Mouse (Mus musculus) cerebellum, adult 2 months (tissue): ENCODE measurements at regions not wholly inside any gene's neighbourhood (a gene's known extent, or its start where the extent isn't known, plus 50 kb on each side); places are given as distances from the start of the nearest gene placed in this dataset.

ENCODE experiments used
- CTCF ChIP-seq: fragments of 200-500 bp; IDR thresholded peaks from 2 replicates; pipeline ENCODE4 v1.5.1; 2011; ENCODE audit warnings: low read depth, mild to moderate bottlenecking, control low read depth, low read length, moderate library complexity, borderline replicate concordance; ENCODE audit not compliant: insufficient read depth
- POLR2A ChIP-seq: fragments of 200-500 bp; IDR thresholded peaks from 2 replicates; pipeline ENCODE4 v1.6.1; 2011; ENCODE audit warnings: low read length, control low read depth, borderline replicate concordance; ENCODE audit not compliant: insufficient read depth

DNA sequence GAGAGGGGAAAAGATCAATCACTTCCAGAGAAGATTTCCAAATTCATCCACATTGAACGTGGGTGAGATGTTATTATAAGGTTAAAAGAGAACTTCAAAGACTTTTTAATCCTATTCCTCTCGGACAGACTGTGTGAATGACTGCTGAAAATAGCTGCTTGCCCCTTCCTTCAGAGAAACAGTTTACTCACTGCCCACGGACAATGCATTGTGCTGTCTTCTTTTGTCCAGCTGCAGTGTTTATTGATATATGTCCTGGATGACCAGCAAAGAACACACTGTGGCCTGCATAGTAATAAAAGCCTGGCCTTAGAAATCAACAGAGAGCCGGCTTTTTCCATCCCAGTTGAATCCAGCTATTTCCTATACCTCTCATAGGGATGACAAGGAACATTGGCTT, 621.3 kb downstream of the Plxdc2 start:
- TF ChIP-seq CTCF (no peak), POLR2A (no peak)
